Mouse (Mus musculus) urinary bladder, postnatal 36 days (tissue): ENCODE data around the gene Dgke.
A peak's percentile ranks its signal among the peaks of the same experiment; 100 is the strongest.

Experiments used
- DNase-seq, 2 experiments: peaks; one replicate each; pipeline ENCODE4 v3.0.0; 2022; ENCODE audit warnings: low spot score in 2 of 2, mixed read lengths in 1 of 2

Dgke gene

GRCm38 (mm10) chr11:89038496-89038895, 28.2 kb downstream of the Dgke start:
- no peak for DNase-seq

GRCm38 (mm10) chr11:89035552-89035951, 31.1 kb downstream of the Dgke start:
- DNase-seq, result no peak

- DNase-seq, result no peak
Observed at GRCm38 (mm10) chr11:89034592-89034991, 32.1 kb downstream of the Dgke start.

- DNase-seq, result peak; percentile 51 to 58
Observed at GRCm38 (mm10) chr11:89031189-89031588, 35.5 kb downstream of the Dgke start.

GRCm38 (mm10) chr11:89030552-89030951, 36.1 kb downstream of the Dgke start:
- DNase-seq, result no peak

GRCm38 (mm10) chr11:89028871-89029405, 37.7 kb downstream of the Dgke start:
- peak in 1 of 2 experiments; percentile 35 for DNase-seq

- DNase-seq, result peak in 1 of 2 experiments; percentile 55
Observed at GRCm38 (mm10) chr11:89027955-89028361, 38.7 kb downstream of the Dgke start.

- no peak for DNase-seq
Observed at GRCm38 (mm10) chr11:89026117-89026516, 40.5 kb downstream of the Dgke start.

GRCm38 (mm10) chr11:89025603-89026002, 41.0 kb downstream of the Dgke start:
- DNase-seq, result no peak

GRCm38 (mm10) chr11:89024181-89024881, 42.3 kb downstream of the Dgke start:
- peak; percentile 80 to 89 for DNase-seq

- no peak for DNase-seq
Observed at GRCm38 (mm10) chr11:89023477-89023876, 43.2 kb downstream of the Dgke start.

- DNase-seq, result no peak
Observed at GRCm38 (mm10) chr11:89022120-89022731, 44.4 kb downstream of the Dgke start.

GRCm38 (mm10) chr11:89021687-89022086, 45.0 kb downstream of the Dgke start:
- no peak for DNase-seq

- DNase-seq, result no peak
Observed at GRCm38 (mm10) chr11:89020681-89021305, 45.9 kb downstream of the Dgke start.

GRCm38 (mm10) chr11:89017514-89018182, 49.0 kb downstream of the Dgke start:
- DNase-seq, result no peak

- no peak for DNase-seq
Observed at GRCm38 (mm10) chr11:89012241-89012640, 54.4 kb downstream of the Dgke start.

- no peak for DNase-seq
Observed at GRCm38 (mm10) chr11:89009496-89009895, 57.2 kb downstream of the Dgke start.

- DNase-seq, result no peak
Observed at GRCm38 (mm10) chr11:89009066-89009465, 57.6 kb downstream of the Dgke start.

- no peak for DNase-seq
Observed at GRCm38 (mm10) chr11:89007582-89007981, 59.1 kb downstream of the Dgke start.

- DNase-seq, result no peak
Observed at GRCm38 (mm10) chr11:89006404-89006803, 60.2 kb downstream of the Dgke start.

GRCm38 (mm10) chr11:89005473-89005872, 61.2 kb downstream of the Dgke start:
- DNase-seq, result no peak

- no peak for DNase-seq
Observed at GRCm38 (mm10) chr11:89003726-89004125, 62.9 kb downstream of the Dgke start.
